Mouse (Mus musculus) lung, postnatal 0 days (tissue): Measurements from ENCODE around the gene Il31ra.

Experiments
- CTCF ChIP-seq: IDR thresholded peaks from 2 replicates; pipeline ENCODE4 v1.5.1; 2016; ENCODE audit warnings: antibody characterized with exemption, mild to moderate bottlenecking
- EP300 ChIP-seq: IDR thresholded peaks from 2 replicates; pipeline ENCODE4 v1.6.1; 2016; ENCODE audit warnings: antibody characterized with exemption, mild to moderate bottlenecking, control low read depth

DNA sequence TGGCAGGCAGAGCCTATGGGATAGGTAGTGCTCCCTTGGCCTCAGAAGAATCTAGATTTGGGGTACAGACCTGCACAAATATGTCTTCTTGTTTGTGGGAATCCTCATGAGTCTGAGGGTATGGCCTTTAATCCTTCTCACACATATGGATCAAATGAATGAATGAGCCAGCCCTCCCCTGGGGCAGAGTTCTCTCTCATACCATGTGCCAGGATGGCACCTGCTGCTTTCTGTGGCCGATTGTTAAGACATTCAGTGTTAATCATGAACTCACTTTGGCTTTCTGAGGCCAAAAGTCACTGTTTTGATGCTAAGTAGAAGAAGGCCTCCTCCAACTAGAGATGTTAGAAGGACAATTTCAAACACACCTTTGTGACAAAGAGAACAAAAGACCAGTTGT is 67.0 kb downstream of the Il31ra start:
- TF ChIP-seq CTCF (no peak), EP300 (no peak)
